Mouse (Mus musculus) ES-CJ7 (cell line): ENCODE measurements at regions not wholly inside any gene's neighbourhood (a gene's known extent, or its start where the extent isn't known, plus 50 kb on each side); places are given as distances from the start of the nearest gene placed in this dataset.
A peak's percentile ranks its signal among the peaks of the same experiment; 100 is the strongest.

Experiments used
- DNase-seq: peaks from one replicate; pipeline ENCODE4 v3.0.0; 2011; ENCODE audit warnings: low read depth, low spot score

- peak; percentile 95 for DNase-seq
Measured at GRCm38 (mm10) chr5:60882481-60883305, 925.9 kb upstream of the G6pd2 start.
